Comparison of ENCODE assay signal across 13 mouse cellular contexts in genomic region chr3:142375106-142375505, GRCm38 (mm10). TPM values are rescaled to one million over a fixed set of nuclear protein-coding genes. Genes with fewer than 3 reads are reported as not detected.
DNase-seq lines count a peak whose midpoint lies in the region; ATAC-seq lines count a peak whose summit lies in the region.
"Had no signal": no experiment of that assay in that cellular context is flagged by ENCODE, and none has a peak within 500 bp of the region (broad histone marks: within the 10 kb centered on the region; RNA-seq: fewer than 3 reads in every experiment).

No protein-coding gene starts in this region.

- WGBS in heart, embryonic 15.5 days: 60% methylated on average over 1 of the region's 1 CpGs
- WGBS in midbrain, embryonic 10.5 days: 26% methylated on average over 1 of the region's 1 CpGs
- WGBS in midbrain, embryonic 14.5 days: 23% methylated on average over 1 of the region's 1 CpGs

- H3K36me3 ChIP-seq in heart, embryonic 15.5 days: peaks cover 12% of the 10 kb centered on the region; the same call in 1 of the 2 replicates
- no peaks in the 10 kb centered on the region for H3K36me3 ChIP-seq in midbrain, embryonic 10.5 days
- H3K36me3 ChIP-seq in midbrain, embryonic 14.5 days (ENCODE audit: control insufficient read depth, insufficient read depth, low read length): no peaks in the 10 kb centered on the region

- no peak for DNase-seq in heart, postnatal 36 days
- DNase-seq in midbrain, embryonic 10.5 days (ENCODE audit: low spot score): no peak
- no peak for DNase-seq in midbrain, embryonic 14.5 days
- DNase-seq in adipocyte (ENCODE audit: low spot score): peak; percentile 51
- DNase-seq in yolk sac, embryonic 10.5 days (ENCODE audit: low spot score): peak; percentile 19
- DNase-seq in layer of hippocampus, adult 8-10 months (ENCODE audit: low spot score in 2 of 2): no peak
- DNase-seq: cerebellum, adult 8-10 months; heart, postnatal 4 days; left cerebral cortex, postnatal 4 days; right cerebral cortex, adult 18-20 months had no signal

- H3K4me2 ChIP-seq in heart, embryonic 15.5 days: no peak overlapping the region
- no peak overlapping the region for H3K4me2 ChIP-seq in midbrain, embryonic 14.5 days (ENCODE audit: low read length)
- H3K4me2 ChIP-seq: liver, embryonic 12.5 days had no signal

- no peaks in the 10 kb centered on the region for H3K27me3 ChIP-seq in heart, embryonic 15.5 days
- H3K27me3 ChIP-seq in midbrain, embryonic 10.5 days (ENCODE audit: low read depth, poor library complexity, severe bottlenecking): no peaks in the 10 kb centered on the region; the same call in 1 of the 2 replicates
- H3K27me3 ChIP-seq in midbrain, embryonic 14.5 days (ENCODE audit: control insufficient read depth, insufficient read depth, low read length): no peaks in the 10 kb centered on the region
- H3K27me3 ChIP-seq: liver, embryonic 12.5 days had no signal

- intact Hi-C loops in heart, postnatal 36 days (cut with DNase I): no loop called here

- H3K9ac ChIP-seq in heart, embryonic 15.5 days: no peak overlapping the region
- no peak overlapping the region for H3K9ac ChIP-seq in midbrain, embryonic 14.5 days (replicated peaks; ENCODE audit: low read length)
- H3K9ac ChIP-seq: liver, embryonic 12.5 days had no signal

- H3K4me1 ChIP-seq in heart, embryonic 15.5 days (replicated peaks): peaks cover 6% of the 10 kb centered on the region
- peaks cover 14% of the 10 kb centered on the region for H3K4me1 ChIP-seq in midbrain, embryonic 10.5 days
- H3K4me1 ChIP-seq in midbrain, embryonic 14.5 days (ENCODE audit: control insufficient read depth, insufficient read depth, low read length): no peaks in the 10 kb centered on the region

- no peaks in the 10 kb centered on the region for H3K9me3 ChIP-seq in heart, embryonic 15.5 days (replicated peaks)
- no peaks in the 10 kb centered on the region; the same call in 1 of the 2 replicates for H3K9me3 ChIP-seq in midbrain, embryonic 10.5 days (replicated peaks)
- no peaks in the 10 kb centered on the region for H3K9me3 ChIP-seq in midbrain, embryonic 14.5 days (ENCODE audit: control insufficient read depth, low read length)
- H3K9me3 ChIP-seq: liver, embryonic 12.5 days had no signal

- H3K4me3 ChIP-seq in heart, embryonic 15.5 days: no peak overlapping the region
- no peak overlapping the region for H3K4me3 ChIP-seq in midbrain, embryonic 10.5 days
- no peak overlapping the region for H3K4me3 ChIP-seq in midbrain, embryonic 14.5 days (replicated peaks; ENCODE audit: low read depth, low read length)
- H3K4me3 ChIP-seq: erythroblast, embryonic 14.5 days; liver, embryonic 12.5 days had no signal

- 0 out of 2 replicates have a peak overlapping the region, but pooled peaks have one; percentile 5 for H3K27ac ChIP-seq in heart, embryonic 15.5 days
- peak overlapping the region; percentile 46 for H3K27ac ChIP-seq in midbrain, embryonic 10.5 days (replicated peaks)
- H3K27ac ChIP-seq in midbrain, embryonic 14.5 days (replicated peaks; ENCODE audit: low read depth, low read length): no peak overlapping the region
- H3K27ac ChIP-seq: liver, embryonic 12.5 days had no signal

- ATAC-seq in heart, embryonic 15.5 days (replicated peaks; ENCODE audit: insufficient number of reproducible peaks, insufficient read depth, low FRiP score, low read depth): no peak
- ATAC-seq in midbrain, embryonic 14.5 days (ENCODE audit: low FRiP score, low TSS enrichment): no peak
- ATAC-seq: liver, embryonic 12.5 days had no signal

RNA-seq across cellular contexts. Expression of gene Pdlim5, which starts 20.4 kb away (rescaled TPM):
- 180 and 220 TPM in 2 replicates for polyA plus RNA-seq in heart, embryonic 15.5 days (2015; fragmentation: Nextera tagmentation; extraction: Ambion mirVana)
- total RNA-seq in heart, postnatal 36 days (2021): 100 to 1,000 TPM; 634 to 793 TPM
- 19.7 and 20.2 TPM in 2 replicates for polyA plus RNA-seq in midbrain, embryonic 10.5 days (2016; fragmentation: Nextera tagmentation; extraction: Ambion mirVana)
- polyA plus RNA-seq in midbrain, embryonic 14.5 days (2014; fragmentation: Nextera tagmentation; extraction: Ambion mirVana): 11.8 and 14.3 TPM in 2 replicates
- total RNA-seq in layer of hippocampus, adult 8-10 months (2022): 10 to 100 TPM; 26.5 to 29.5 (median 28.1) TPM

Comparison
In these comparisons a context has a peak if more than half of its experiments do, and no peak if none do; other contexts are left out.
1. DNase-seq: peak in adipocyte (single experiment) and yolk sac, embryonic 10.5 days (single experiment); none in heart, postnatal 36 days (0 of 2), midbrain, embryonic 10.5 days (single experiment), midbrain, embryonic 14.5 days (single experiment) and layer of hippocampus, adult 8-10 months (0 of 2).